Mouse (Mus musculus) liver, embryonic 12.5 days (tissue): ENCODE measurements at regions not wholly inside any gene's neighbourhood (a gene's known extent, or its start where the extent isn't known, plus 50 kb on each side); places are given as distances from the start of the nearest gene placed in this dataset.

ENCODE experiments used
- ATAC-seq: fragments of 200-750 bp; cut with Nextera tagmentation; 2 replicates; pipeline ENCODE4 v1.8.0; 2017; ENCODE audit warnings: moderate number of reproducible peaks, mild to moderate bottlenecking, moderate library complexity
- H3K27ac ChIP-seq: fragments of 300-500 bp; sonication (generic); 2 replicates; pipeline ENCODE4 v1.5.1; 2016; ENCODE audit warnings: mild to moderate bottlenecking
- H3K27me3 ChIP-seq: fragments of 300-500 bp; sonication (generic); replicated peaks from 2 replicates; pipeline ENCODE4 v1.6.1; 2016; ENCODE audit warnings: mild to moderate bottlenecking, moderate library complexity
- H3K36me3 ChIP-seq: fragments of 300-500 bp; sonication (generic); 2 replicates; pipeline ENCODE4 v1.6.1; 2016; ENCODE audit warnings: mild to moderate bottlenecking, moderate library complexity
- H3K4me1 ChIP-seq: fragments of 300-500 bp; sonication (generic); 2 replicates; pipeline ENCODE4 v1.6.1; 2016
- H3K4me2 ChIP-seq: fragments of 300-500 bp; sonication (generic); 2 replicates; pipeline ENCODE4 v1.6.1; 2016; ENCODE audit warnings: mild to moderate bottlenecking, moderate library complexity
- H3K4me3 ChIP-seq: fragments of 300-500 bp; sonication (generic); 2 replicates; pipeline ENCODE4 v1.5.1; 2016; ENCODE audit warnings: mild to moderate bottlenecking, moderate library complexity
- H3K9ac ChIP-seq: fragments of 300-500 bp; sonication (generic); 2 replicates; pipeline ENCODE4 v1.6.1; 2016; ENCODE audit warnings: mild to moderate bottlenecking, moderate library complexity
- H3K9me3 ChIP-seq: fragments of 300-500 bp; sonication (generic); replicated peaks from 2 replicates; pipeline ENCODE4 v1.6.1; 2016; ENCODE audit warnings: mild to moderate bottlenecking, moderate library complexity
- WGBS: fragments of 180-500 bp; shearing (Covaris S2); methylation state at CpG from one replicate; pipeline ENCODE4 v1.1.7; 2016; ENCODE audit not compliant: insufficient replicate concordance; 5-methylcytosine and 5-hydroxymethylcytosine counted together

GRCm38 (mm10) chr5:75346836-75347773, 195.0 kb downstream of the Pdgfra start:
- no peaks in the 10 kb centered on the region for H3K36me3 ChIP-seq
- 56% methylated on average over 11 of the region's 11 CpGs for WGBS
- ATAC-seq = no peak
- H3K4me3 ChIP-seq = no peak overlapping the region
- H3K27me3 ChIP-seq = no peaks in the 10 kb centered on the region
- H3K9ac ChIP-seq = no peak overlapping the region
- H3K4me2 ChIP-seq = no peak overlapping the region
- no peak overlapping the region for H3K27ac ChIP-seq
- H3K9me3 ChIP-seq = no peaks in the 10 kb centered on the region
- no peaks in the 10 kb centered on the region for H3K4me1 ChIP-seq

DNA sequence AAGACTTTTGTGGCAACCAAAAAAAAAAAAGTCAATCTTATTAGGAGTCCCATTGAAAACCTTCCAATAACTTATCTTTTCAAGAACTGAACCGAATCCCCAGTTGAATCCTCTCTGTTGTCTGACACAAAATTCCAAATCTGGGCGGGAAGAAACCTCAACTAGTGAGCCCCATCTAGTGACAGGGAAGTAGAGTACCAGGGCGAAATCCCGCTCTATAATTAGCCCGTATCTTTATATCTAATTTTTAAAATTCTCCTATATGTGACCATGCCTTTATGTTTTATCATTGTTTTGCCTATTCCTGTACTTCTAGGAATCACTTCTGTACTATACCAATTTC, 195.7 kb downstream of the Pdgfra start:
- Histone ChIP-seq H3K27me3 (no peaks in the 10 kb centered on the region), H3K9ac (no peak overlapping the region), H3K27ac (no peak overlapping the region), H3K4me1 (no peaks in the 10 kb centered on the region), H3K36me3 (no peaks in the 10 kb centered on the region), H3K4me2 (no peak overlapping the region), H3K4me3 (no peak overlapping the region), H3K9me3 (no peaks in the 10 kb centered on the region)
- no peak for ATAC-seq
- 59% methylated on average over 5 of the region's 5 CpGs for WGBS

DNA sequence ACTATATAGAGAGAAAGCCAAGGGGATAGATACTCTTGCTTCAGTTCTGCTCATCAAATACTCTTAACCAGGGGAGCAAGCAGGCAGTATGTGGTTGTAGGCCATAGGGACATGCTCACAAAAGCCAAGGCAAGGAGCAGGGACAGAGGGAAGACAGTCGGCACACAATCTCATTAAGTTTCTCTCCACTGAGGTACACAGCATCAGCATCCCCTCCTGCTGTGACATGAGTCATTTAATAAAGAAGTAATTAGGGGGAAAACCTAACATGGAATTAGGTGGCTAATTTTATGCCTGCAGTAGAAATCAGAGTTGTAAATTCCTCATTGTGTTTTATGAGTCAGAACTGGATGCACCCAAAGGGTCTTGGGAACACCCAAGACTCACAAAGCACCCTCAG, 203.2 kb downstream of the Pdgfra start:
- Histone ChIP-seq H3K27me3 (no peaks in the 10 kb centered on the region), H3K4me2 (no peak overlapping the region), H3K4me3 (no peak overlapping the region), H3K9ac (no peak overlapping the region), H3K4me1 (peaks cover 17% of the 10 kb centered on the region), H3K9me3 (no peaks in the 10 kb centered on the region), H3K27ac (no peak overlapping the region), H3K36me3 (no peaks in the 10 kb centered on the region)
- WGBS = 85% methylated on average over 1 of the region's 1 CpGs
- no peak for ATAC-seq

- peaks cover 33% of the 10 kb centered on the region for H3K4me1 ChIP-seq
- H3K9me3 ChIP-seq = no peaks in the 10 kb centered on the region
- no peaks in the 10 kb centered on the region for H3K36me3 ChIP-seq
- no peak overlapping the region for H3K9ac ChIP-seq
- H3K4me3 ChIP-seq = no peak overlapping the region
- ATAC-seq = peak; percentile 75
- 0 out of 2 replicates have a peak overlapping the region, but pooled peaks have one; percentile 8 for H3K4me2 ChIP-seq
- no peak overlapping the region for H3K27ac ChIP-seq
- WGBS = 29% methylated on average over 5 of the region's 5 CpGs
- H3K27me3 ChIP-seq = no peaks in the 10 kb centered on the region
These were observed 206.8 kb downstream of the Pdgfra start for GRCm38 (mm10) chr5:75358869-75359268.

DNA sequence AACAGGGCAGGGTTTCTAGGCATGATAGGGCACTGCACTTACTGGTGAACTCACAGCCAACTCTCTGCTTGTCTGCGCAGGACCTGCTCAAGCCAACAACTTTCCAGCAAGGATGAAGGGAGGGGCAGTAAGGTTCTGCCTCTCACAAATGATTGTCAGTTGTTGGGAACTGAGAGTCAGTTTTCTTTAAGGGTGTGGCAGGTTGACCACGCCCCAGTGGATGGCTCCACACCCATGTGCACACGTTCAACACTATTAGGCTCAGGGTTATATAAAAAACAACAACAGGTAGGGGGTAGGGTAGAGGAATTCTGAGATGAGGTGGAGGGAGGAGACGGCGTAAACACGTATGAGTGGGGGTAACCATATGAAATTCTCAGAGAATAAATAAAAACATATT, 210.9 kb upstream of the Kit start:
- H3K9me3 ChIP-seq = no peaks in the 10 kb centered on the region
- no peak overlapping the region for H3K9ac ChIP-seq
- no peak overlapping the region for H3K27ac ChIP-seq
- H3K27me3 ChIP-seq = no peaks in the 10 kb centered on the region
- peak overlapping the region; percentile 25 for H3K4me2 ChIP-seq
- WGBS = 67% methylated on average over 6 of the region's 6 CpGs
- peak; percentile 75 for ATAC-seq
- no peak overlapping the region for H3K4me3 ChIP-seq
- H3K4me1 ChIP-seq = peaks cover 41% of the 10 kb centered on the region
- no peaks in the 10 kb centered on the region for H3K36me3 ChIP-seq

- Histone ChIP-seq H3K9ac (no peak overlapping the region), H3K27ac (no peak overlapping the region), H3K4me2 (no peak overlapping the region), H3K36me3 (no peaks in the 10 kb centered on the region), H3K27me3 (no peaks in the 10 kb centered on the region), H3K4me1 (peaks cover 47% of the 10 kb centered on the region), H3K9me3 (peaks cover 1% of the 10 kb centered on the region; the same call in 1 of the 2 replicates), H3K4me3 (no peak overlapping the region)
- no peak for ATAC-seq
- WGBS = 75% methylated on average over 5 of the region's 5 CpGs
These were observed 207.4 kb upstream of the Kit start for GRCm38 (mm10) chr5:75367282-75367681.

GRCm38 (mm10) chr5:75368691-75369090, 206.0 kb upstream of the Kit start:
- Histone ChIP-seq H3K4me3 (no peak overlapping the region), H3K27me3 (no peaks in the 10 kb centered on the region), H3K4me2 (no peak overlapping the region), H3K9me3 (peaks cover 4% of the 10 kb centered on the region; the same call in 1 of the 2 replicates), H3K4me1 (peaks cover 33% of the 10 kb centered on the region), H3K27ac (no peak overlapping the region), H3K36me3 (no peaks in the 10 kb centered on the region), H3K9ac (no peak overlapping the region)
- ATAC-seq = no peak
- 83% methylated on average over 5 of the region's 5 CpGs for WGBS

GRCm38 (mm10) chr5:75372849-75373248, 201.9 kb upstream of the Kit start:
- H3K9me3 ChIP-seq = peaks cover 4% of the 10 kb centered on the region; the same call in 1 of the 2 replicates
- H3K9ac ChIP-seq = no peak overlapping the region
- no peaks in the 10 kb centered on the region for H3K36me3 ChIP-seq
- H3K4me3 ChIP-seq = no peak overlapping the region
- 39% methylated on average over 3 of the region's 3 CpGs for WGBS
- peaks cover 36% of the 10 kb centered on the region for H3K4me1 ChIP-seq
- ATAC-seq = no peak
- H3K27ac ChIP-seq = no peak overlapping the region
- no peaks in the 10 kb centered on the region for H3K27me3 ChIP-seq
- H3K4me2 ChIP-seq = no peak overlapping the region

DNA sequence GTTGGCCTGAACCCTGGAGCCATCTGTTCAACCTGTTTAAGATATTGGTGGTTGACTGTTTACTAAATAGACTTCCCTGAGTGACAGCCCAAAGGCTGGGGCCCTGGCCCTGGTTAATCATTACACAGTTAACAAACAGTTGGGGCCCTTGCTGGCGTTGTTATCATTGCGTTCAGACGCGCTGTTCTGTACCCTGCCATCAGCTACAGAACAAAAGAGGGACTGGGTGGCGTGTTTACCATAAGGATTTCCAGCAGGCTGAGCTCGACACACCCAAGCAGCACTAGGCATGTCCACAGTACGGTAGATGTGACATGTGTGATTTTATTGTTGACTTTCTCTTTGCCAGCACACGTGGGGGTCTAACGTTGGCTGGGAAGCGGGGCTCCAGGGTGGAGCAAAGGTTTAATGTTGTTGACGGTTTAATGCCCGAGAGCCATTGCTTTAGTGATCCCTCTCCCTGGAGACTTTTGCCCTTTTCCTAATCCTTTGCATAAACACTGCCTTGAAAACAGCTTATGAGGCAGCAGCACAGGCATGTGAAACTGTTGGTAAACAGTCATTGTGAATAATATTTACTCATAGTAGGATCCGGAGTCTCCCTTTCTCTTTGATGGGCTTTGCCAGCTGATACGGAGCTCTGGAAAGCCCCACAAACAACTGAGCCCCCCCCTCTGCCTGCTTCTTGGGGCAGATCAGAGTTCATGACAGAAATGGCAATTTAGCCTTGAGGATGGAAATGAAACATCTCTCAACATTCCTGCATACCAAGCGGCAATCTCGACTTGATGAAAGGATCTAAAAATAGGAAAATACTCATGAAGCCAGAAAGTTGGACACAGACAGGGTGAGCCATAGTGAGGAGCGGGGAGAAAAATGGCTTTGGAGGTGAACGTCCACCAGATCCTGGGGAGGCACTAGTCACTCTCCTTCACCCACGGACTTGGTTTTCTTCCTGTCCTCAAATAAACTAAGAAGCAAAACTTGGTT, 197.1 kb upstream of the Kit start:
- Histone ChIP-seq H3K4me3 (peak overlapping the region; percentile 25; the same call in 1 of the 2 replicates), H3K9ac (0 out of 2 replicates have a peak overlapping the region, but pooled peaks have one; percentile 31), H3K9me3 (no peaks in the 10 kb centered on the region), H3K36me3 (no peaks in the 10 kb centered on the region), H3K4me2 (peak overlapping the region; percentile 56), H3K27me3 (no peaks in the 10 kb centered on the region), H3K4me1 (peaks cover 39% of the 10 kb centered on the region), H3K27ac (peak overlapping the region; percentile 77)
- 34% methylated on average over 19 of the region's 19 CpGs for WGBS
- peak; percentile 91 for ATAC-seq

DNA sequence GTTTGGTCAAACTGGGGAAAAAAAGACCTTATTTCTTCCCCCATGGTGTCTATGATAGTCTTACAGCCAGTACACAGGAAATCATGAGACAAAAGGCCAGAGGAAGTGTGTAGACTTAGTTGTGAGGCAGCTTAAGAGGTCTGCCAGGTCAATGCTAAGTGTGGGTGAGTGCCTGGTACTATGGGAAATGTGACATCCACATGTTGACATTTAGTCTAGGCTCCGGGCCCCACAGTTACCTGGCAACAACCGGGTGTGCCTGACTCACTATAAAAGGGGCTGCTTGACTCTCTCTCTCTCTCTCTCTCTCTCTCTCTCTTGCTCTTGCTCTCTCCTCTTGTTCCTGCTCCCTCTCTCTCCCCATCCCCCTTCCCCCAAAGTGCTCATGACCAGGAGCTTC, 196.1 kb upstream of the Kit start:
- Histone ChIP-seq H3K27me3 (no peaks in the 10 kb centered on the region), H3K4me1 (peaks cover 39% of the 10 kb centered on the region), H3K4me3 (no peak overlapping the region), H3K4me2 (peak overlapping the region; percentile 6; the same call in 1 of the 2 replicates), H3K27ac (peak overlapping the region; percentile 77; the same call in 1 of the 2 replicates), H3K36me3 (no peaks in the 10 kb centered on the region), H3K9ac (no peak overlapping the region), H3K9me3 (no peaks in the 10 kb centered on the region)
- WGBS = 52% methylated on average over 2 of the region's 2 CpGs
- ATAC-seq = peak; percentile 36; the same call in 1 of the 2 replicates

DNA sequence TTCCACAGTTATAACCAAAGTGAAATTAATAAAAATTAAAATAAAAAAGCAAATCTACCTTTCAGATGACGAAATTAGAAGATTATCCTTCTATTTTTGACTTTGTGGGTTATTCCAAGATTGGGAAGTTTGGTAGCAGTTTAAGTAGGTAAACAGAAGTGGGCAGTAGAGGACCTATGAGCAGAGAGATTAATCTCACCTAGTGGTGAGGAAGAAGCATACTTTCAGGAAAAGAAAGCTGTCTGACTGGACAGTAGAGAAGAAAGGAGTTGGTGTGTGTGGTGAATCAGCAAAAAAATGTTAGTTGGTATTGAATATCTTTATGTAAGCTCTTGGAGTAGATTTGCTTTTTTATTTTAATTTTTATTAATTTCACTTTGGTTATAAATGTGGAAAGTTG, 194.4 kb upstream of the Kit start:
- Histone ChIP-seq H3K9ac (no peak overlapping the region), H3K4me2 (no peak overlapping the region), H3K27me3 (no peaks in the 10 kb centered on the region), H3K9me3 (no peaks in the 10 kb centered on the region), H3K4me1 (peaks cover 39% of the 10 kb centered on the region), H3K4me3 (no peak overlapping the region), H3K36me3 (no peaks in the 10 kb centered on the region), H3K27ac (no peak overlapping the region)
- 57% methylated on average over 1 of the region's 1 CpGs for WGBS
- no peak for ATAC-seq

DNA sequence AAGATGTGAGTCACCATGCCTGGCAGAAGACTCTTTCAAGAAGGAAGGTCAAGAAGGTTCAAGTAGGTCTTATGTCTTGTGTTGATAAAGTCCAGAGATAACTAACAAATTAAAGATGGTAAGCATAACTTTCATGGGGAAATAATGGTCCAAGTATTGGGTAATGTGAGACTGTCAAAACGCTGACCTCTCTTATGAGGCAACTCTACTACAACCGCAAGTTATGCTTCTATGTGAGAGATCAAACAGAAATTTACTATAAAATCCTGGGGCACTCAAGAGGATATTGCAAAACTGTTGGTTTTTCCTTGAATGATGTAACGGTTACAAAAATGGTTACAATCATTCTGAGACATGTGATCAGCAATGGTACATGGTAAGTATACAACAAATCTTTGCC, 192.6 kb upstream of the Kit start:
- H3K4me1 ChIP-seq = peaks cover 26% of the 10 kb centered on the region
- no peaks in the 10 kb centered on the region for H3K36me3 ChIP-seq
- no peak for ATAC-seq
- WGBS = 85% methylated on average over 3 of the region's 3 CpGs
- no peak overlapping the region for H3K27ac ChIP-seq
- no peak overlapping the region for H3K4me2 ChIP-seq
- no peak overlapping the region for H3K4me3 ChIP-seq
- no peak overlapping the region for H3K9ac ChIP-seq
- no peaks in the 10 kb centered on the region for H3K9me3 ChIP-seq
- no peaks in the 10 kb centered on the region for H3K27me3 ChIP-seq
